Mouse (Mus musculus) hematopoietic stem cell, adult 5-6 weeks (primary cell): ENCODE data around the gene Sirt2. TPM values are rescaled to one million over a fixed set of nuclear protein-coding genes. Genes with fewer than 3 reads are reported as not detected.
A peak's percentile ranks its signal among the peaks of the same experiment; 100 is the strongest.

Source experiments
- ATAC-seq, 2 experiments: fragments of 125-278 bp in 1 of 2; replicated peaks in 1 of 2; 2 replicates each; pipeline ENCODE4 v1.8.0; 2016 to 2017; ENCODE audit warnings: inconsistent platforms in 2 of 2, mild to moderate bottlenecking in 2 of 2, moderate number of reproducible peaks in 2 of 2, low read depth in 1 of 2, moderate TSS enrichment in 1 of 2; ENCODE audit not compliant: low FRiP score in 2 of 2, poor library complexity in 2 of 2, severe bottlenecking in 2 of 2, insufficient read depth in 1 of 2, low TSS enrichment in 1 of 2
- total RNA-seq: library from RNA; stranded (forward); fragments of 172-1452, 232-1000 nt; gene quantifications from 2 replicates; pipeline ENCODE4 v1.2.3, GENCODE M21; 2017

Gene Sirt2
- total RNA-seq, 1 experiment from 2014 or later, result 37.4 TPM

GRCm38 (mm10) chr7:28819571-28819970 is 53.0 kb downstream of the Sirt2 start:
- no peak for ATAC-seq

- no peak for ATAC-seq
These were observed 54.1 kb downstream of the Sirt2 start for GRCm38 (mm10) chr7:28820358-28821260.

GRCm38 (mm10) chr7:28821261-28821831 is 54.8 kb downstream of the Sirt2 start:
- ATAC-seq, result no peak

GRCm38 (mm10) chr7:28822556-28822955 is 56.0 kb downstream of the Sirt2 start:
- ATAC-seq, result no peak

GRCm38 (mm10) chr7:28822993-28823903 is 56.7 kb downstream of the Sirt2 start:
- no peak for ATAC-seq

GRCm38 (mm10) chr7:28823932-28824331 is 57.4 kb downstream of the Sirt2 start:
- no peak for ATAC-seq

- peak; percentile 94 for ATAC-seq
These were observed 58.6 kb downstream of the Sirt2 start, which contains the start of gene Ech1 for GRCm38 (mm10) chr7:28824941-28825685. Gene Ech1, plus strand, starts transcription at chr7:28825217.

- 0 out of 4 replicates have a peak, but pooled peaks of 1 of the 2 experiments have one; percentile 9 for ATAC-seq
These were observed 59.3 kb downstream of the Sirt2 start for GRCm38 (mm10) chr7:28825686-28826401.

- no peak for ATAC-seq
These were observed 59.9 kb downstream of the Sirt2 start for GRCm38 (mm10) chr7:28826402-28826772.

GRCm38 (mm10) chr7:28827338-28827737 is 60.8 kb downstream of the Sirt2 start:
- ATAC-seq, result no peak

- no peak for ATAC-seq
These were observed 63.3 kb downstream of the Sirt2 start for GRCm38 (mm10) chr7:28829821-28830220.

GRCm38 (mm10) chr7:28830981-28831380 is 64.4 kb downstream of the Sirt2 start:
- ATAC-seq, result no peak

- ATAC-seq, result peak; percentile 4 to 14; a peak in 1 of 4 replicates
These were observed 65.0 kb downstream of the Sirt2 start for GRCm38 (mm10) chr7:28831411-28832125.

- peak; percentile 34 to 53; a peak in 3 of 4 replicates for ATAC-seq
These were observed 65.6 kb downstream of the Sirt2 start for GRCm38 (mm10) chr7:28832137-28832536.

- ATAC-seq, result no peak
These were observed 67.3 kb downstream of the Sirt2 start, which contains the start of gene Lgals4 for GRCm38 (mm10) chr7:28833723-28834347. Gene Lgals4, plus strand, starts transcription at chr7:28833854.
